Mouse (Mus musculus): ENCODE measurements around the gene Slc9a7. TPM values are rescaled to one million over a fixed set of nuclear protein-coding genes. Genes with fewer than 3 reads are reported as not detected.

Gene Slc9a7
- polyA plus RNA-seq, 1 experiment from 2014 or later = 0.21 TPM

GRCm38 (mm10) chrX:20157519-20157918 lies 134.1 kb downstream of the Slc9a7 start:
- no peak overlapping the region for H3K27ac ChIP-seq
- DNase-seq (no peak), ATAC-seq (ENCODE audit: low read depth) (no peak)
- no peaks in the 10 kb centered on the region for H3K36me3 ChIP-seq
- H3K9me3 ChIP-seq (replicated peaks) = no peaks in the 10 kb centered on the region
- H3K27me3 ChIP-seq = no peaks in the 10 kb centered on the region
- no peak overlapping the region for H3K4me3 ChIP-seq (replicated peaks)
- H3K4me1 ChIP-seq (replicated peaks) = no peaks in the 10 kb centered on the region
- H3K4me2 ChIP-seq = no peak overlapping the region
- H3K9ac ChIP-seq = no peak overlapping the region
- WGBS (ENCODE audit: insufficient replicate concordance) = 17% methylated on average over 2 of the region's 2 CpGs

DNA sequence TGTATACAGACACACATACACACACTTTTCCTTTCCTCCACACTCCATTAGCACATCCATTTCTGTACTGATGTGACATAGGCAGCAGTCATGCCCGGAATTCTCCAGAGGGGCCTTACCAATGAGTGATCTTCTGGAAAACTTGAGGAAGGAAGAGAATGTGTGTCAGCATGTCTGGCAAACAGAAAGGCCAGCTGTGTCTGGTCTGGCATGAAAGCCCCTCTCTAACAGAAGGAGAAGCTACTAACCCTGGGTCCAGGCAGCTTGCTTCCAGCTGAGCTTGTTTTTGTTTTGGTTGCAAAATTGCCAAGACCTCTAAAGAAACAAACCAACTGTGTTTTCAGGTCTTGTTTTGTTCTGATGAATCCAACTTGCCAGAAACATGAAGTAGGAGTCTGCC lies 162.1 kb downstream of the Slc9a7 start:
- H3K9me3 ChIP-seq (replicated peaks) = no peaks in the 10 kb centered on the region
- 42% methylated on average over 1 of the region's 1 CpGs for WGBS (ENCODE audit: insufficient replicate concordance)
- no peak overlapping the region for H3K9ac ChIP-seq
- H3K27me3 ChIP-seq = no peaks in the 10 kb centered on the region
- no peak overlapping the region for H3K4me2 ChIP-seq
- H3K36me3 ChIP-seq = no peaks in the 10 kb centered on the region
- no peaks in the 10 kb centered on the region for H3K4me1 ChIP-seq (replicated peaks)
- DNase-seq = no peak
- no peak for ATAC-seq (ENCODE audit: low read depth)
- no peak overlapping the region for H3K27ac ChIP-seq
- no peak overlapping the region for H3K4me3 ChIP-seq (replicated peaks)

DNA sequence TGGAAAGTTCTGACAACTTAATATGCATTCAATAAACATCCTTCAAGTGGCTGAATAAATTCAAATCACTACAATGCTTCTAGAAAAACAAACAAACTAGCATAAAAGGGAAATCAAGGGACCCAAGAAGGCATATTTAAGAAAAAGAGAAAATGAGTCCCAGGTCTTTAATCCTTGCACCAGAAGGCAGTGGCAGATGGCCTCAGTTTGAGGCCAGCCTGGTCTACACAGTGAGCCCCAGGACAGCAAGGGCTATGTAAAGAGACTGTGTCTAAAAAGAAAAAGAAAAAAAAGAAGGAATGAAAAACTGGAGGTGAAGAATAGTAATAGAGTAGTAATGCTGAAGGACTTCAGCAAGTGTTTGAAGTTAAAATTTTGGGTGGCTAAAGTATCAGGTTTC lies 162.7 kb downstream of the Slc9a7 start:
- Histone ChIP-seq H3K36me3 (no peaks in the 10 kb centered on the region), H3K9ac (no peak overlapping the region), H3K9me3 (replicated peaks) (no peaks in the 10 kb centered on the region), H3K4me1 (replicated peaks) (no peaks in the 10 kb centered on the region), H3K27ac (no peak overlapping the region), H3K27me3 (no peaks in the 10 kb centered on the region), H3K4me3 (replicated peaks) (no peak overlapping the region), H3K4me2 (no peak overlapping the region)
- DNase-seq (no peak), ATAC-seq (ENCODE audit: low read depth) (no peak)

DNA sequence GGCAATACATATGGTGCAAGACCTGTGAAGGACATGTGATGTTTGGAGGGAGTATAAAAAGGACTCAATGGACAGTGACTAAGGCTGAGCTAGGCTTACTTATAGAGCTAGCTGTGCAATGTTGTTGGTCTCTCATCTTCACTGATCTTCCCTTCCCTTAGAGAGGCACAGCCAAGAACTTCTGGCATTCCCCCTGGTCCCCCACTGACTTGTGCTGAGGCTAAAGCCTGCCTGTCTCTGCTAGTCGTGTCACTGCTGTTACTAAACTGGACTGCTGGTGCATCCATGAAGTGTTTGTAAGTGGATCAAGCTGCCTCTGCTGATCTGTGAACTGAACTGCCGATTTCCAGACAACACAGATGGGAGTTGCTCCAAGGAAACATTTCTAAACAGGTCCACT lies 166.1 kb downstream of the Slc9a7 start:
- Histone ChIP-seq H3K4me3 (replicated peaks) (no peak overlapping the region), H3K4me2 (no peak overlapping the region), H3K27ac (no peak overlapping the region), H3K9me3 (replicated peaks) (no peaks in the 10 kb centered on the region), H3K4me1 (replicated peaks) (no peaks in the 10 kb centered on the region), H3K9ac (no peak overlapping the region), H3K27me3 (no peaks in the 10 kb centered on the region), H3K36me3 (no peaks in the 10 kb centered on the region)
- 46% methylated on average over 2 of the region's 2 CpGs for WGBS (ENCODE audit: insufficient replicate concordance)
- ATAC-seq (ENCODE audit: low read depth) (no peak), DNase-seq (no peak)

DNA sequence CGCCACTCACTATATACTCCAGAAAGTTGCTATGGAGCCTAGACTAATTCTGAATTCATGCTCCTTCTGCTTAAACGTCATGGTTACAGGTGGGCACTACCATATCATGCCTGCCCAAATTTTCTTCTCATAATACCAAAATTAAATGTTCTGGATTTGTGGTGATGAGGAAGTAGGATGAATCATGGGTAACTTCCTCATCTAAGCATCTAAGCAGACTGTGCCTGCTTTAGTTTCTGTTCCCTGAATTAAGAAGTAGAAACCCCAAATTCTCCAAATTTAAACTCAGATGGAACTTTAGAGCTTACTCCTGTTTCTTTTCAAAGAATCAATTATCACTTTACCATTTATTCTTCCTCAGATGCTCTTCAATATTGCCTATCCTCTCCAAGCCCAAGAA lies 173.9 kb downstream of the Slc9a7 start:
- DNase-seq (no peak), ATAC-seq (ENCODE audit: low read depth) (no peak)
- Histone ChIP-seq H3K4me2 (no peak overlapping the region), H3K27ac (no peak overlapping the region), H3K4me1 (replicated peaks) (no peaks in the 10 kb centered on the region), H3K9ac (no peak overlapping the region), H3K4me3 (replicated peaks) (no peak overlapping the region), H3K27me3 (no peaks in the 10 kb centered on the region), H3K9me3 (replicated peaks) (no peaks in the 10 kb centered on the region), H3K36me3 (no peaks in the 10 kb centered on the region)
- 46% methylated on average over 2 of the region's 2 CpGs for WGBS (ENCODE audit: insufficient replicate concordance)

GRCm38 (mm10) chrX:20070196-20070595 lies 221.4 kb downstream of the Slc9a7 start:
- no peak for ATAC-seq (ENCODE audit: low read depth)
- DNase-seq = no peak
- H3K4me3 ChIP-seq (replicated peaks) = no peak overlapping the region
- H3K9me3 ChIP-seq (replicated peaks) = no peaks in the 10 kb centered on the region
- 41% methylated on average over 4 of the region's 4 CpGs for WGBS (ENCODE audit: insufficient replicate concordance)
- H3K9ac ChIP-seq = no peak overlapping the region
- H3K27ac ChIP-seq = no peak overlapping the region
- no peaks in the 10 kb centered on the region for H3K27me3 ChIP-seq
- H3K4me2 ChIP-seq = no peak overlapping the region
- H3K36me3 ChIP-seq = no peaks in the 10 kb centered on the region
- H3K4me1 ChIP-seq (replicated peaks) = no peaks in the 10 kb centered on the region

GRCm38 (mm10) chrX:20066636-20067035 lies 225.0 kb downstream of the Slc9a7 start:
- no peak overlapping the region for H3K4me3 ChIP-seq (replicated peaks)
- H3K4me2 ChIP-seq = no peak overlapping the region
- DNase-seq = no peak
- no peaks in the 10 kb centered on the region for H3K9me3 ChIP-seq (replicated peaks)
- H3K27ac ChIP-seq = no peak overlapping the region
- H3K36me3 ChIP-seq = no peaks in the 10 kb centered on the region
- no peak for ATAC-seq (ENCODE audit: low read depth)
- H3K27me3 ChIP-seq = peaks cover 1% of the 10 kb centered on the region; the same call in 1 of the 2 replicates
- no peaks in the 10 kb centered on the region for H3K4me1 ChIP-seq (replicated peaks)
- H3K9ac ChIP-seq = no peak overlapping the region

DNA sequence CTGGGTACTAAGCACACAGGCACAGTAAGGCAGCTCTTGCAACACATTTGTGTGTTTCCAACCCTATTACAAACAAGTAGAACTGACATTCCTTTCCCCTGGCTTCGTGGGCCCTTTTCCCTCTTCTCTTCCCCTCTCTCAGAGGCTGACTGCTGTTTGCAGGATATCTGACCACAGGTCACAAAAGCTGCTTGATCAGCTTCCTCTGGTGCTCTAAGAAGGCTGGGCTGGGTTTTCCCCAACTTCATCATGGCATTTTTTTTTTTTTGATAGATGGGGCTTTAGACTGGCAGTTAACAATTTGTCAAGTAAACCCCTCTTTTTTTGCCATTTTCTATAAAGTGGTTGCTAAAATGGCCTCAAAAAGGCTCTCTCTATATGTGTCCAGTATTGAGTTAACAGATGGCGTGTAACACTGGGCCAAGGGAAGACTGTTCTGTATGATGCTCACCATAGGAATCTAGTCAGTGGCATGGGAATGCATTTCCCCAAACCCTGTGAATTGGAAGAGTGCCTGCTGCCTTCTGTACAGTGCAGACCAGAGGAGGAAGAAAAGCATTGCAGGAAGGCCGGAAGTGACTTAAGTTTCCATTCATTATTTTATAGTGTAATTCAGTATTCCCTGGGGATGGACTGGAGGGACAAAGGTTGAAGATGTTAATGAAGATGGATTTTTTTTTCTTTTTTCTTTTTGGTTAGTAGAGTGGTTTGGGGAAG lies 229.7 kb downstream of the Slc9a7 start:
- Histone ChIP-seq H3K9me3 (replicated peaks) (no peaks in the 10 kb centered on the region), H3K27me3 (peaks cover 27% of the 10 kb centered on the region), H3K4me1 (replicated peaks) (no peaks in the 10 kb centered on the region), H3K36me3 (no peaks in the 10 kb centered on the region), H3K9ac (no peak overlapping the region), H3K4me2 (no peak overlapping the region), H3K27ac (no peak overlapping the region), H3K4me3 (replicated peaks) (no peak overlapping the region)
- no peak for ATAC-seq (ENCODE audit: low read depth)
- WGBS (ENCODE audit: insufficient replicate concordance) = 43% methylated on average over 3 of the region's 3 CpGs
- no peak for DNase-seq

DNA sequence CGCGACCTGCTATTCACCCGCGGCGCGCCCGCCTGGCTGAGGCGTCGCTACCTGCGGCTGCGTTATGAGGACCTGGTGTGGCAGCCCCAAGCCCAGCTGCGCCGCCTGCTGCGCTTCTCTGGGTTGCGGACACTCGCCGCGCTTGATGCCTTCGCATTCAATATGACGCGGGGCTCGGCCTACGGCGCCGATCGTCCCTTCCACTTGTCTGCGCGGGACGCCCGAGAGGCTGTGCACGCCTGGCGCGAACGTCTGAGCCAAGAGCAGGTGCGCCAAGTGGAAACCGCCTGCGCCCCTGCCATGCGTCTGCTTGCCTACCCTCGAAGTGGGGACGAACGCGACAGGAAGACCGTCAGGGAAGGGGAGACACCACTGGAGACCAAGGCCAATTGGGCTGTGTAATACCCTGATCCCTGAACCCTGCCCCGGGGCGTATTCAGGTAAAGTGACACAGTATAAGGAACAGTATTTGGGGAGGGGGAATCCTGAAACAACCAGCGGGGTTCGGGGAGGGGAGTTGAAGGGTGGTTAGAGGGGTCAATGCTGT lies 230.8 kb downstream of the Slc9a7 start:
- no peak overlapping the region for H3K9ac ChIP-seq
- H3K4me2 ChIP-seq = peak overlapping the region; percentile 60
- H3K4me1 ChIP-seq (replicated peaks) = no peaks in the 10 kb centered on the region
- DNase-seq (no peak), ATAC-seq (ENCODE audit: low read depth) (no peak)
- 24% methylated on average over 46 of the region's 47 CpGs for WGBS (ENCODE audit: insufficient replicate concordance)
- H3K27ac ChIP-seq = no peak overlapping the region
- peaks cover 27% of the 10 kb centered on the region for H3K27me3 ChIP-seq
- peak overlapping the region; percentile 43 for H3K4me3 ChIP-seq (replicated peaks)
- no peaks in the 10 kb centered on the region for H3K9me3 ChIP-seq (replicated peaks)
- H3K36me3 ChIP-seq = no peaks in the 10 kb centered on the region

GRCm38 (mm10) chrX:20060096-20060768 lies 231.4 kb downstream of the Slc9a7 start:
- peak overlapping the region; percentile 60 for H3K4me2 ChIP-seq
- no peak for ATAC-seq (ENCODE audit: low read depth)
- H3K27me3 ChIP-seq = peaks cover 27% of the 10 kb centered on the region
- H3K4me1 ChIP-seq (replicated peaks) = no peaks in the 10 kb centered on the region
- no peak overlapping the region for H3K9ac ChIP-seq
- H3K4me3 ChIP-seq (replicated peaks) = peak overlapping the region; percentile 43
- no peak for DNase-seq
- no peaks in the 10 kb centered on the region for H3K9me3 ChIP-seq (replicated peaks)
- H3K36me3 ChIP-seq = no peaks in the 10 kb centered on the region
- 17% methylated on average over 59 of the region's 65 CpGs for WGBS (ENCODE audit: insufficient replicate concordance)
- H3K27ac ChIP-seq = no peak overlapping the region

GRCm38 (mm10) chrX:20059381-20059971 lies 232.1 kb downstream of the Slc9a7 start, which contains the start of gene Chst7:
Gene Chst7 (plus strand): TSS chrX:20059560.
- Histone ChIP-seq H3K27me3 (peaks cover 27% of the 10 kb centered on the region), H3K4me3 (replicated peaks) (peak within 1 kb of the TSS; percentile 43), H3K36me3 (no peaks in the 10 kb centered on the region), H3K4me1 (replicated peaks) (no peaks in the 10 kb centered on the region), H3K9me3 (replicated peaks) (no peaks in the 10 kb centered on the region), H3K9ac (no peak within 1 kb of the TSS), H3K27ac (no peak within 1 kb of the TSS), H3K4me2 (peak within 1 kb of the TSS; percentile 60)
- WGBS (ENCODE audit: insufficient replicate concordance) = 22% methylated on average over 40 of the region's 40 CpGs
- ATAC-seq (ENCODE audit: low read depth) = peak; percentile 63
- peak; percentile 2 for DNase-seq

Data from liver, embryonic 13.5 days (tissue).